Mouse (Mus musculus) heart, embryonic 13.5 days (tissue): ENCODE data around the gene Nkain1. TPM values are rescaled to one million over a fixed set of nuclear protein-coding genes. Genes with fewer than 3 reads are reported as not detected.

Source experiments
- ATAC-seq: fragments of 200-750 bp; cut with Nextera tagmentation; 2 replicates; pipeline ENCODE4 v1.8.0; 2017; ENCODE audit warnings: moderate TSS enrichment; ENCODE audit not compliant: insufficient number of reproducible peaks, low FRiP score, low TSS enrichment; ENCODE audit errors: extremely low read depth
- H3K27ac ChIP-seq: fragments of 300-500 bp; sonication (generic); replicated peaks from 2 replicates; pipeline ENCODE4 v1.5.1; 2015; ENCODE audit warnings: moderate library complexity, mild to moderate bottlenecking, inconsistent platforms
- H3K27me3 ChIP-seq: fragments of 300-500 bp; sonication (generic); replicated peaks from 2 replicates; pipeline ENCODE4 v1.6.1; 2015; ENCODE audit warnings: mild to moderate bottlenecking, inconsistent platforms
- H3K36me3 ChIP-seq: fragments of 300-500 bp; sonication (generic); 2 replicates; pipeline ENCODE4 v1.6.1; 2015; ENCODE audit warnings: mild to moderate bottlenecking, inconsistent platforms
- H3K4me1 ChIP-seq: fragments of 300-500 bp; sonication (generic); 2 replicates; pipeline ENCODE4 v1.6.1; 2015; ENCODE audit warnings: inconsistent platforms
- H3K4me2 ChIP-seq: fragments of 300-500 bp; sonication (generic); 2 replicates; pipeline ENCODE4 v1.6.1; 2015; ENCODE audit warnings: inconsistent platforms, mild to moderate bottlenecking, moderate library complexity
- H3K4me3 ChIP-seq: fragments of 300-500 bp; sonication (generic); 2 replicates; pipeline ENCODE4 v1.5.1; 2015; ENCODE audit warnings: moderate library complexity, mild to moderate bottlenecking, inconsistent platforms
- H3K9ac ChIP-seq: fragments of 300-500 bp; sonication (generic); 2 replicates; pipeline ENCODE4 v1.6.1; 2015; ENCODE audit warnings: inconsistent platforms, mild to moderate bottlenecking, moderate library complexity
- H3K9me3 ChIP-seq: fragments of 300-500 bp; sonication (generic); 2 replicates; pipeline ENCODE4 v1.6.1; 2016; ENCODE audit warnings: inconsistent platforms
- WGBS: fragments of 180-500 bp; shearing (Covaris S2); methylation state at CpG from one replicate; pipeline ENCODE4 v1.1.7; 2015; ENCODE audit warnings: mixed read lengths; 5-methylcytosine and 5-hydroxymethylcytosine counted together
- polyA plus RNA-seq: library from polyadenylated mRNA; unstranded; fragments of >200 nt; fragmentation: Nextera tagmentation; extraction: Ambion mirVana; gene quantifications from 2 replicates; pipeline ENCODE4 v1.2.1, GENCODE M21; 2015

Nkain1 gene
- polyA plus RNA-seq, 1 experiment from 2014 or later: 0.72 TPM

DNA sequence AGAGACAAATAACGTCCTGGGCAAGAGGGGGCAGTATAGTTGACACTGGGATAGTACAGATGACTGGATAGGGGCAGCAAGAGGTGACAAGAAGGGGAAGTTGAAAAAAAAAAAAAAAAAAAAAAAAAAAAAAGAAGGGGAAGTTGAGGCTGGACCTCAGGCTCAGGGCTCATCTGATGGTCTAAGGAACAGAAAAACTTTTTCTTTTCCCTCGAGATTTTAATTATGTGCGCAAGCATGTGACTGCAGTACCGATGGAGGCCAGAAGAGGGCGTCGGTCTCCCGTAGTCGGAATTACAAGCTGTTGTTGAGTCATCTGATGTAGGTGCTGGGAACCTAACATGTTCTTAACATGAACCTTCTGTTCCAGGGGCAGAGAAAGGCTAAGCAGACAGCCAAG is 24.8 kb downstream of the Nkain1 start:
- Histone ChIP-seq H3K9ac (no peak overlapping the region), H3K36me3 (no peaks in the 10 kb centered on the region), H3K27me3 (0 out of 2 replicates have a peak, but pooled peaks cover 6% of the 10 kb centered on the region), H3K9me3 (no peaks in the 10 kb centered on the region), H3K4me1 (peaks cover 18% of the 10 kb centered on the region), H3K4me2 (no peak overlapping the region), H3K27ac (no peak overlapping the region), H3K4me3 (no peak overlapping the region)
- ATAC-seq: no peak
- 78% methylated on average over 8 of the region's 8 CpGs for WGBS

DNA sequence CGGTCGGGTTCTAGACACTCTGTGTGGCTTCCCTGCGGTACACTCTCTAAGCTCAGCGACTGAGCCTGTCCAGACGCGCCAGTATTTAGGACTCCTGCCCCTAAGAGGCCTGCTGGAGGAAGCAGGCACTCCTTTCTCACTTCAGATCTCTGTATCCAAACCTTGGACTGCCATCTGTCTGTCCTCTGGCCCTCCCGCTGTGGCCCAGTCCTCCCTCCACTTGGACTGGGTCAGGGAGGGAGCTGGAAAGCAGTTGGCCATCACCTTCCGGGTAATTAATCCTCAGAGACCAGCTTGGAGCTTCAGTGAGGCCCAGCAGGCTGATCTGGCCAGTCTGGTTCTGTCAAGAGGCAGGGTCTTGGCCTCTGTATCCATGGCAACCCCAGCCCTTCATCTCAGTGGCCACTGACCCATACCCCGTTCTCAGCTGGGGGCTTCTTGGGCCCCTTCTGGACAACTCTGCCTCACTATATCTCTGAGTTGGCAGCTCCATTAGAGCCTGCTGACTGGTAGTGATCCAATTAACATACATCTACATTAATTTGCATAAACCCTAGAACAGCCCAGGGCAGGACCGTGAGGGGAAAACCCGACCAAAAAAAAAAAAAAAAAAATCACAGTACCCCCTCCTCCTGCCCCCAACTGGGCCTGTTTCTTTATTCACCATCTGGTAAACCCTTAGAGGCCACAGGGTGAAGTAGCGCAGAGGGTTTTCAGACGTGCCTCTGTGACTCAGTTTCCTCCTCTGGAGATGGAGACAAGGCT is 27.0 kb downstream of the Nkain1 start:
- H3K4me3 ChIP-seq: no peak overlapping the region
- no peak overlapping the region for H3K4me2 ChIP-seq
- no peak overlapping the region for H3K9ac ChIP-seq
- no peaks in the 10 kb centered on the region for H3K9me3 ChIP-seq
- H3K27ac ChIP-seq: no peak overlapping the region
- H3K27me3 ChIP-seq: 0 out of 2 replicates have a peak, but pooled peaks cover 6% of the 10 kb centered on the region
- WGBS: 29% methylated on average over 13 of the region's 13 CpGs
- no peak for ATAC-seq
- H3K36me3 ChIP-seq: no peaks in the 10 kb centered on the region
- peaks cover 6% of the 10 kb centered on the region for H3K4me1 ChIP-seq

DNA sequence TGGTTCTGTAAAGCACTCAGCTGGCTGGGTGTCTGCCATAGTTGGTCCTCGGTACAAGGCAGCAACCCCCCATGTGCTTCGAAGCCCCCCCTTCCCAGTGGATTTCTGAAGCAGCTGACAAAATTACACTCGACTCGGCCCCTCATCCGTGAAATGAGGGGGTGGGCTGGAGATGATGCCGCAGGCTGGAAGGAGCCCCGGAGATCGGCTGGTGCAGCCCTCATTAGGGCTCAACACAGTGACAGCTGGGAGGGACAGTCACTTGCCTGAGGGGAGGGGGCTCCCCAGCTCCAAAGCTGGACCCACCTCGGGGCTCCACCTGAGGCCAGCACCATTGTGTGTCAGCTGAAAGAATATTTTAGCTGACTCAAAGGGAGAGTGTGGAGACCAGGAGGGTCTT is 29.6 kb downstream of the Nkain1 start:
- WGBS: 60% methylated on average over 9 of the region's 9 CpGs
- H3K4me3 ChIP-seq: no peak overlapping the region

GRCm38 (mm10) chr4:130543121-130543520 is 30.9 kb downstream of the Nkain1 start:
- H3K9ac ChIP-seq: no peak overlapping the region
- no peak overlapping the region for H3K4me2 ChIP-seq
- 68% methylated on average over 4 of the region's 4 CpGs for WGBS
- H3K27me3 ChIP-seq: 0 out of 2 replicates have a peak, but pooled peaks cover 6% of the 10 kb centered on the region
- no peak overlapping the region for H3K4me3 ChIP-seq
- no peaks in the 10 kb centered on the region for H3K36me3 ChIP-seq
- no peak overlapping the region for H3K27ac ChIP-seq
- H3K9me3 ChIP-seq: no peaks in the 10 kb centered on the region
- ATAC-seq: no peak
- H3K4me1 ChIP-seq: peaks cover 5% of the 10 kb centered on the region; the same call in 1 of the 2 replicates

More for the DNA sequence above, 29.6 kb downstream of the Nkain1 start:
- Histone ChIP-seq H3K4me2 (no peak overlapping the region), H3K9me3 (no peaks in the 10 kb centered on the region), H3K4me1 (peaks cover 5% of the 10 kb centered on the region; the same call in 1 of the 2 replicates), H3K27ac (no peak overlapping the region), H3K9ac (no peak overlapping the region), H3K27me3 (0 out of 2 replicates have a peak, but pooled peaks cover 6% of the 10 kb centered on the region), H3K36me3 (no peaks in the 10 kb centered on the region)
- no peak for ATAC-seq

- ATAC-seq: no peak
- WGBS: 81% methylated on average over 4 of the region's 4 CpGs
- Histone ChIP-seq H3K4me3 (no peak overlapping the region), H3K4me1 (no peaks in the 10 kb centered on the region), H3K27ac (no peak overlapping the region), H3K9me3 (no peaks in the 10 kb centered on the region), H3K4me2 (no peak overlapping the region), H3K36me3 (0 out of 2 replicates have a peak, but pooled peaks cover 1% of the 10 kb centered on the region), H3K27me3 (no peaks in the 10 kb centered on the region), H3K9ac (no peak overlapping the region)
Observed at GRCm38 (mm10) chr4:130540831-130541230, 33.1 kb downstream of the Nkain1 start.

- no peaks in the 10 kb centered on the region for H3K27me3 ChIP-seq
- H3K36me3 ChIP-seq: 0 out of 2 replicates have a peak, but pooled peaks cover 3% of the 10 kb centered on the region
- ATAC-seq: no peak
- H3K9me3 ChIP-seq: no peaks in the 10 kb centered on the region
- no peak overlapping the region for H3K4me3 ChIP-seq
- WGBS: 77% methylated on average over 7 of the region's 7 CpGs
- no peak overlapping the region for H3K9ac ChIP-seq
- no peak overlapping the region for H3K4me2 ChIP-seq
- H3K27ac ChIP-seq: no peak overlapping the region
- H3K4me1 ChIP-seq: no peaks in the 10 kb centered on the region
Observed at GRCm38 (mm10) chr4:130539706-130540105, 34.3 kb downstream of the Nkain1 start.

DNA sequence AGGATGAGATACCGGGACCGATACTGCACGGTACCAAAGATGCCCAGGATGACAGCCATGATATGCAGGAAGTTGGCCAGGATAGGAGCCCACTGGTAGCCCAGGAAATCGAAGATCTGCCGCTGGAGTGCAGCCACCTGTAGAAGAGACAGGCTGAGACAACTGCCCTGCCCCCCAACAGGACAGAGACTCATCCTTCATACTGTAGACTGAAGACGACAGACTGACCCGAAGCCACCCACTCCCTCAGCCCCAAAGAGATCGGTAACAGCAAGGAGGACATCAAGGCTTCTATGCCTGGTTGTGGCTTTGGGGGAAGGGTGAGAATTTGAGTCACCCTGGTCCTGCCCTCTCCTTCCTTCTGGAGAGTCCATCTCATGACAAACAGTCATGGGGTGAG is 34.9 kb downstream of the Nkain1 start:
- Histone ChIP-seq H3K9ac (no peak overlapping the region), H3K27me3 (no peaks in the 10 kb centered on the region), H3K4me1 (no peaks in the 10 kb centered on the region), H3K36me3 (0 out of 2 replicates have a peak, but pooled peaks cover 3% of the 10 kb centered on the region), H3K27ac (no peak overlapping the region), H3K4me3 (no peak overlapping the region), H3K9me3 (no peaks in the 10 kb centered on the region), H3K4me2 (no peak overlapping the region)
- WGBS: 74% methylated on average over 8 of the region's 8 CpGs
- no peak for ATAC-seq

DNA sequence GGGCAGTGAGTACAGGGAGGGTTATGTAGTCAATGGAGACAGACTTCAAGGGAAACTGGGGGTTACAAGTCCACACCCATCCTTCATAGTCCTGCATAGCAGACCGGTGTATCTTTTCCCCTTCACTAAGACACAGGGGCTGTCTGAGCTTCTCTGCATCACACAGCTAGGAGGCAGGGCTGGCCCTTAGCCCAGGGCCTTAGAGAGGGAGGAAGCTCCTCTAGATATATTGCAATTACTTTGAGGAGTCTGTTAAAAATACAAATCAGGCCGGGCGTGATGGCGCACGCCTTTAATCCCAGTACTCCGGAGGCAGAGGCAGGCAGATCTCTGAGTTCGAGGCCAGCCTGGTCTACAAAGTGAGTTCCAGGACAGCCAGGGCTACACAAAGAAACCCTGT is 36.6 kb downstream of the Nkain1 start:
- WGBS: 93% methylated on average over 7 of the region's 7 CpGs
- ATAC-seq: no peak
- Histone ChIP-seq H3K36me3 (0 out of 2 replicates have a peak, but pooled peaks cover 3% of the 10 kb centered on the region), H3K4me2 (no peak overlapping the region), H3K9ac (no peak overlapping the region), H3K4me1 (no peaks in the 10 kb centered on the region; the same call in 1 of the 2 replicates), H3K27me3 (no peaks in the 10 kb centered on the region), H3K4me3 (no peak overlapping the region), H3K27ac (no peak overlapping the region), H3K9me3 (no peaks in the 10 kb centered on the region)

GRCm38 (mm10) chr4:130535789-130536188 is 38.2 kb downstream of the Nkain1 start:
- WGBS: 67% methylated on average over 1 of the region's 1 CpGs
- Histone ChIP-seq H3K4me1 (peaks cover 6% of the 10 kb centered on the region), H3K27ac (no peak overlapping the region), H3K27me3 (no peaks in the 10 kb centered on the region), H3K9me3 (no peaks in the 10 kb centered on the region), H3K9ac (no peak overlapping the region), H3K36me3 (0 out of 2 replicates have a peak, but pooled peaks cover 3% of the 10 kb centered on the region), H3K4me2 (no peak overlapping the region), H3K4me3 (no peak overlapping the region)
- ATAC-seq: no peak

DNA sequence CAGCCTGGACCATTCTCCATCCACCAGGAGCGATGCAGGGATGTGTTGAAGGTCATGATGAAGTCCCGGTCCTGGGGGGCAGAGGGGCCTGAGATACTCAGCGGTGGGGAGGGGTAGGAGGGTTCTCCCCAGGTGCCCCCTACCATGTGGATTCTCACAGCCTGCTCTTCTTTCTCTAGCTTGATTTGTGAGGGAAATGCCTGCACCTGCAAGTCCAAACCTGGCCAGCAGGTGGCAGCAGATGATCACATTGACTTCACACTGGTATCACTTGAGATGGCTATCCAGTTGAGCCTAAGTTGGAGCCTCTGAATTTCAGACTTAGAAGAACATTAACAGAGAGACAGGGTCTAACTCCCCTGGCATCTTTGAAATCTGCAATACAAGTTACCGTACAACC is 40.0 kb downstream of the Nkain1 start:
- WGBS: 34% methylated on average over 4 of the region's 4 CpGs
- no peak overlapping the region for H3K9ac ChIP-seq
- no peaks in the 10 kb centered on the region for H3K27me3 ChIP-seq
- no peaks in the 10 kb centered on the region for H3K9me3 ChIP-seq
- 0 out of 2 replicates have a peak, but pooled peaks cover 3% of the 10 kb centered on the region for H3K36me3 ChIP-seq
- no peak overlapping the region for H3K4me3 ChIP-seq
- H3K4me2 ChIP-seq: no peak overlapping the region
- no peak for ATAC-seq
- peaks cover 6% of the 10 kb centered on the region for H3K4me1 ChIP-seq
- H3K27ac ChIP-seq: no peak overlapping the region

DNA sequence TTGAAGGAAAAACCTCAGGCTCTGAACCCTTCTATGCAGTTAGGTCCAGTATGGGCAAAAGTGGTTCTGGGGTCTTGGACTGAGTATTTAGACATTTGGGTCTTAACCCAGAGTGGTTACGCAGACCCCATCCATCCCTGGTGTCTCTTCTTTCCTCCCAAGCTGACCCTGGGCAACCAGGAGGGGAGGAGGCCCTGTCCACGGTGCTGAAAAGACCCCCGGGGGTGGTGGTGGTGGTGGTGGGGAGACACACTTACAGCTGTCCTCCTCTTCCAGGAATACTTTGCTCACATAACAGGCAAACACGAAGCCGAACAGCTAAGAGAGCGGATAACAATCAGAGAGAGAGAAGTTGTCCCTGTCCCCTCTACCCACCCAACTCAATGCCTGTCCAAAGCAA is 41.6 kb downstream of the Nkain1 start:
- no peak overlapping the region for H3K4me2 ChIP-seq
- no peaks in the 10 kb centered on the region for H3K27me3 ChIP-seq
- H3K36me3 ChIP-seq: 0 out of 2 replicates have a peak, but pooled peaks cover 3% of the 10 kb centered on the region
- peaks cover 6% of the 10 kb centered on the region for H3K4me1 ChIP-seq
- no peak overlapping the region for H3K9ac ChIP-seq
- no peaks in the 10 kb centered on the region for H3K9me3 ChIP-seq
- no peak overlapping the region for H3K27ac ChIP-seq
- H3K4me3 ChIP-seq: no peak overlapping the region
- WGBS: 48% methylated on average over 6 of the region's 6 CpGs
- ATAC-seq: no peak
